Mouse (Mus musculus) heart, postnatal 0 days (tissue): ENCODE measurements around the gene Dennd1a. TPM values are rescaled to one million over a fixed set of nuclear protein-coding genes. Genes with fewer than 3 reads are reported as not detected.

Experiments
- ATAC-seq: fragments of 200-750 bp; cut with Nextera tagmentation; 2 replicates; pipeline ENCODE4 v1.8.0; 2017; ENCODE audit warnings: low read depth, moderate number of reproducible peaks, moderate library complexity; ENCODE audit not compliant: insufficient read depth
- DNase-seq: peaks from one replicate; pipeline ENCODE4 v3.0.0-alpha.2; 2016; ENCODE audit warnings: low spot score
- H3K27ac ChIP-seq: fragments of 300-500 bp; sonication (generic); 2 replicates; pipeline ENCODE4 v1.5.1; 2014; ENCODE audit warnings: low read depth, mild to moderate bottlenecking
- H3K27me3 ChIP-seq: fragments of 300-500 bp; sonication (generic); 2 replicates; pipeline ENCODE4 v1.6.1; 2014; ENCODE audit warnings: low read length, mixed read lengths; ENCODE audit not compliant: control insufficient read depth, insufficient read depth
- H3K36me3 ChIP-seq: fragments of 300-500 bp; sonication (generic); replicated peaks from 2 replicates; pipeline ENCODE4 v1.6.1; 2014; ENCODE audit warnings: low read length, mixed read lengths; ENCODE audit not compliant: control insufficient read depth, insufficient read depth
- H3K4me1 ChIP-seq: fragments of 300-500 bp; sonication (generic); 2 replicates; pipeline ENCODE4 v1.6.1; 2014; ENCODE audit warnings: antibody characterized with exemption; ENCODE audit not compliant: control insufficient read depth, insufficient read depth
- H3K4me2 ChIP-seq: fragments of 300-500 bp; sonication (generic); 2 replicates; pipeline ENCODE4 v1.6.1; 2014; ENCODE audit warnings: low read depth, mild to moderate bottlenecking, low read length, moderate library complexity
- H3K4me3 ChIP-seq: fragments of 300-500 bp; sonication (generic); 2 replicates; pipeline ENCODE4 v1.5.1; 2014; ENCODE audit warnings: low read depth, low read length
- H3K9ac ChIP-seq: fragments of 300-500 bp; sonication (generic); replicated peaks from 2 replicates; pipeline ENCODE4 v1.6.1; 2014; ENCODE audit warnings: low read depth, low read length, mixed read lengths
- H3K9me3 ChIP-seq: fragments of 300-500 bp; sonication (generic); replicated peaks from 2 replicates; pipeline ENCODE4 v1.6.1; 2016; ENCODE audit warnings: low read length; ENCODE audit not compliant: control insufficient read depth
- CTCF ChIP-seq: IDR thresholded peaks from 2 replicates; pipeline ENCODE4 v1.5.1; 2016; ENCODE audit warnings: antibody characterized with exemption, control low read depth, low read depth
- EP300 ChIP-seq: IDR thresholded peaks from 2 replicates; pipeline ENCODE4 v1.6.1; 2016; ENCODE audit warnings: antibody characterized with exemption, low read depth
- WGBS: fragments of 180-500 bp; shearing (Covaris S2); extraction: QIAGEN DNeasy Blood & Tissue Kit; methylation state at CpG from one replicate; pipeline ENCODE4 v1.1.7; 2014; 5-methylcytosine and 5-hydroxymethylcytosine counted together
- polyA plus RNA-seq: library from polyadenylated mRNA; unstranded; fragments of >200 nt; fragmentation: Nextera tagmentation; extraction: Ambion mirVana; gene quantifications from 2 replicates; pipeline ENCODE4 v1.2.1, GENCODE M21; 2015
- total RNA-seq: library from RNA; depleted of rRNA; stranded (reverse); fragments of >200 nt; gene quantifications from 2 replicates; pipeline ENCODE4 v1.2.3, GENCODE M21; 2014; ENCODE audit warnings: low replicate concordance

The Dennd1a gene
- total and polyA plus RNA-seq, 2 experiments from 2014 or later: 5.7 to 15.8 TPM

DNA sequence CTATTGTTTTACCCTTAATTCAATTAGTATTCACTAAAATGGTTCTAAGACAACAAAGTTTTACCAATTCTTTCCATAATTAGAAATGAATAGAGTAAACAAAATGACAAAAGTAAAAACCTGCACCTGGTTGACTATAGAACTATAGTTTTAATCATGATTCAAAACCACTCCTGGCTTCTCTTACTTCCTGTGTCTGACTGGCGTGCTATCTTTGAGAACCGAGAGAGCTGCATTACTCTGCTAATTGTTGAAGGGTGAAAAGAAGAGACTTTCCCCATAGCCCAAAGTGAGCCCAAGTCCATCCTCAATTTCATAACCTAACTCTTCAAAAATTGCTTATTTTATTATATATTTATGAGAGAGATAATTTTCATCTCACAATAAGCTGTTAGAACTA lies 131.2 kb downstream of the Dennd1a start:
- H3K27ac ChIP-seq: no peak overlapping the region
- DNase-seq: no peak
- H3K4me1 ChIP-seq: no peaks in the 10 kb centered on the region
- 42% methylated on average over 2 of the region's 2 CpGs for WGBS
- H3K36me3 ChIP-seq: no peaks in the 10 kb centered on the region
- TF ChIP-seq CTCF: no peak
- no peak for TF ChIP-seq EP300
- H3K9me3 ChIP-seq: no peaks in the 10 kb centered on the region
- H3K4me3 ChIP-seq: no peak overlapping the region
- H3K4me2 ChIP-seq: no peak overlapping the region
- no peaks in the 10 kb centered on the region for H3K27me3 ChIP-seq
- no peak for ATAC-seq
- H3K9ac ChIP-seq: no peak overlapping the region

DNA sequence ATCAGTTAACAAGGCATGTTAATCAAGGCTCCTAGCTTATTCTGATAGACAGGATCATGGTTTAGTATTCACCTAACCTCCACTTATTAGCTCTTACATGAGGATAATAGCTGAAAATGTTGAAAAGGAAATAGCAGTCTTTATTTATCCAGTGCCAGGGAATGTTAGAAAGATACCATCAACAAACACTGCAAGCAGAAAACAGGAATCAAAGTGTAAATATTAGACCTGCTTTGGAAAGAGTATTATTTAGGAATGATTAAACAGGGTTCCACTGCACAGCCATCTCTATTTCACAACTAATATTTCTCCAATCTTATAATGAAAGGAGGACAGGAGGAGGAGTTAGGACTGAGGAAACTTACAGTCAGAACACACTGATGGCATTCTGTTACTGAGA lies 142.4 kb downstream of the Dennd1a start:
- H3K9me3 ChIP-seq: no peaks in the 10 kb centered on the region
- ATAC-seq (no peak), DNase-seq (no peak)
- no peak overlapping the region for H3K27ac ChIP-seq
- no peak overlapping the region for H3K9ac ChIP-seq
- no peak overlapping the region for H3K4me3 ChIP-seq
- no peak for TF ChIP-seq EP300
- TF ChIP-seq CTCF: no peak
- no peak overlapping the region for H3K4me2 ChIP-seq
- no peaks in the 10 kb centered on the region for H3K36me3 ChIP-seq
- no peaks in the 10 kb centered on the region for H3K4me1 ChIP-seq
- H3K27me3 ChIP-seq: no peaks in the 10 kb centered on the region

DNA sequence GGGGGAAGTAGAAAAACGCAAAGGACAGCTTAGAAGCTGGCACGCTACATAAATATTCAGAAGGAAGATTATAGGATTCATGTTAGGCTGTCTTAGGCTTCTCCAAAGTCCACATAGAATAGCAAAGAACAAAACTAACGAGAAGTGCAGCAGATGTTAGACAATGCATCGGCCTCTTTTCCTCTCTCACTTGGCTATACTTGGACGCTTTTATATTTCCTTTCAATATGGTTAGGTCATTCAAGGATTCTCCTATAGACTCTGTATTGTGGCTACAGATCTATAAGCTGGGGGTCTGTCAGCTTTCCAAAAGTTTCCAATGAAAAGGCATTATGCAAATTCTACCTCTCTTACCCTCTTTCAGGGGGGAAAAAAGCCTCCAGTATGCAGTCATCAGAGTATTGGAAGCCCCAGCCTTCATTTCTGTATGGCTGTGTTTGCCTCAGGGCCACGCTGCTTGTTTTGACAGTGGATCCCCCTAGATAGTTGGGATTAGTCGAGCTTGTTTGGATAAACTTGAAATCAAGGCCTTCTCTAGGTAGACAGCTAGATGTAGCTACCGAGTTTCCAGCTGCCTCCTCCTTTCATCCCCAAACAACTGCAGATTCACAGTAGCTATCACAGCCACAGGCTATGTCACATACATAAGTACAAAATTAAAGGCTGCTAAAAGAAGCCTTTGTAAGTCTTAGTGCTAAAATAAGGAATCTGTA lies 143.0 kb downstream of the Dennd1a start:
- no peak for DNase-seq
- 63% methylated on average over 8 of the region's 8 CpGs for WGBS
- H3K27ac ChIP-seq: no peak overlapping the region
- H3K27me3 ChIP-seq: no peaks in the 10 kb centered on the region
- H3K9ac ChIP-seq: no peak overlapping the region
- TF ChIP-seq CTCF (no peak), EP300 (no peak)
- no peaks in the 10 kb centered on the region for H3K36me3 ChIP-seq
- ATAC-seq: no peak
- H3K4me2 ChIP-seq: no peak overlapping the region
- no peaks in the 10 kb centered on the region for H3K4me1 ChIP-seq
- H3K4me3 ChIP-seq: no peak overlapping the region
- no peaks in the 10 kb centered on the region for H3K9me3 ChIP-seq

DNA sequence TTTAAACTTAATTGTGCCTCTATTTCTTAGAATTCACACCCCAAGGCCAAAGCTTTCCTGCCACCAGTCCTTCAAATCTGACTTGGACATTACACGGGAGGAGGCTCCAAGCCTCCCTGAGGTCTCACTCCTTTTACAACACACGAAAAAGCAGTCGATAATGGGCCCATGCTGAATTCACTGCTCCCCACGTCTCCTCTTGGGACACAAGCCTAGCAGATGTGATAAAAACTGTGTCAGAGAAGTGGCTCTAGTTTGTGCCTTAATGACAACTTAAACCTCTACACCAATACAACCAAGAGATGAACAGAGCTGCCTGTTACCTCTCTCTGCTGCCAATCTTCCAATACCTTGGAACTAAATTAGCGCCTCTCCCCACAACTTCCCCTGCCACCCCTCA lies 144.3 kb downstream of the Dennd1a start:
- Histone ChIP-seq H3K27ac (no peak overlapping the region), H3K27me3 (no peaks in the 10 kb centered on the region), H3K9me3 (no peaks in the 10 kb centered on the region), H3K4me2 (no peak overlapping the region), H3K4me3 (no peak overlapping the region), H3K4me1 (no peaks in the 10 kb centered on the region), H3K9ac (no peak overlapping the region), H3K36me3 (no peaks in the 10 kb centered on the region)
- DNase-seq: no peak
- TF ChIP-seq EP300 (no peak), CTCF (no peak)
- 51% methylated on average over 5 of the region's 5 CpGs for WGBS
- ATAC-seq: no peak

DNA sequence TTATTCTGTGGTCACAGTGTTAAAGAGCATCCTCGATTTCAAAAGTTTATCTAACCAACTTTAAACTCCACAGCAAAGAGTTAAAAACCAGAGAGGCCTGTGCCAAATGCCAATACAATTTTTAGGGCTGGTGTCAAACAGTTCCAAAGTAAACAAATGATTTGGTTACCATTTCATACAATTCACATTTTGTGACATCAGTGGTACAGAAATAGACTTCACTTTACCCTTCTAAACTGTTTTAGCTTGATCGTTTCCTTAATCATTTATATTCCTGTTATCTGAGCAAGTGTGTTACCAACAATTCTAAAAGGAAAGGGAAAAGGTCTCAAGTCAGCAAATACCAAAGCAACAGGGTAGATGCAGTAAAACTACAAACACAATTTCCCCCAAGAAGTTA lies 145.0 kb downstream of the Dennd1a start:
- H3K4me2 ChIP-seq: no peak overlapping the region
- H3K4me1 ChIP-seq: 0 out of 2 replicates have a peak, but pooled peaks cover under 1% of the 10 kb centered on the region
- H3K9ac ChIP-seq: no peak overlapping the region
- 45% methylated on average over 2 of the region's 2 CpGs for WGBS
- H3K9me3 ChIP-seq: no peaks in the 10 kb centered on the region
- H3K27ac ChIP-seq: no peak overlapping the region
- H3K36me3 ChIP-seq: no peaks in the 10 kb centered on the region
- DNase-seq (no peak), ATAC-seq (no peak)
- no peaks in the 10 kb centered on the region for H3K27me3 ChIP-seq
- no peak overlapping the region for H3K4me3 ChIP-seq
- TF ChIP-seq EP300 (no peak), CTCF (no peak)

DNA sequence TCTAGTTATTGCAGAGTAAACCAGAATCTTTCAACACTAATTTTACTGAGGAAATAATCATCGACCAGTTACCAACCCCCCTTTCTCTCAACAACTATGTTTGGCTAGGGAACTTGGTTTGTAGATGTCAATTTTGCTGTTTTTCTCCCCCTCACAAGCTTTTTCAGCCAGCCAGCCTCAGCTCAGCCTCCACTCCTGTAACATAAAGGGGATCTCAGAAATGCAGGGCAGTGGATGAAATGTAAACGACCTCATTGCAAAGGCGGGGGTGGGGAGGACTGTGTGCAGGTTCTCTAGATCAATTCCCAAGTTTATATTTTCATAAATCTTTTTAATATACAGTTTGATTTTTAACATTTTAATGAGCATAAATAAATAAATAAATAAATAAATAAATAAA lies 147.7 kb downstream of the Dennd1a start:
- H3K9me3 ChIP-seq: no peaks in the 10 kb centered on the region
- H3K9ac ChIP-seq: no peak overlapping the region
- no peak overlapping the region for H3K27ac ChIP-seq
- DNase-seq (no peak), ATAC-seq (no peak)
- H3K4me3 ChIP-seq: no peak overlapping the region
- TF ChIP-seq EP300 (no peak), CTCF (no peak)
- 0 out of 2 replicates have a peak, but pooled peaks cover 4% of the 10 kb centered on the region for H3K4me1 ChIP-seq
- no peak overlapping the region for H3K4me2 ChIP-seq
- no peaks in the 10 kb centered on the region for H3K27me3 ChIP-seq
- 79% methylated on average over 3 of the region's 3 CpGs for WGBS
- H3K36me3 ChIP-seq: no peaks in the 10 kb centered on the region
